Mouse (Mus musculus) embryonic stem cell, embryonic (primary cell): ENCODE results near the gene Ncan.

Source experiments
- CTCF ChIA-PET, 4 experiments: fragments of 300-600 bp in 2 of 4; fragments of 350-600 bp in 2 of 4; sonication (Branson Sonifier 250); formaldehyde crosslinking; loops; one replicate each; lab custom pipeline; 2022; ENCODE audit warnings: inconsistent platforms in 2 of 4; lab: Charles Lee
- POLR2A ChIA-PET, 4 experiments: fragments of 300-600 bp in 2 of 4; fragments of 350-600 bp in 2 of 4; sonication (Branson Sonifier 250); formaldehyde crosslinking; loops; one replicate each; lab custom pipeline; 2022; ENCODE audit warnings: antibody characterized with exemption in 4 of 4, inconsistent platforms in 1 of 4; lab: Charles Lee

Ncan gene

GRCm38 (mm10) chr8:70111192-70111795 is 9.4 kb downstream of the Ncan start:
- ChIA-PET CTCF (interaction anchor here in 1 of 4 experiments (0.8 to 1.4 kb wide), 3 partner anchors 9 to 178 kb away, joined by 3 read pairs; partner anchors contain the start of genes Hapln4 and Ncan), POLR2A (interaction anchor here (1.0 to 1.7 kb wide), 10 partner anchors 10 to 267 kb away, joined by 3 to 7 read pairs (median 4); partner anchors contain the start of gene Ncan (in 2 of the 4))

GRCm38 (mm10) chr8:70110451-70110850 is 10.2 kb downstream of the Ncan start:
- CTCF ChIA-PET: interaction anchor here in 2 of 4 experiments (0.6 to 1.4 kb wide), 4 partner anchors 10 to 43 kb away, joined by 3 to 4 read pairs (median 3); partner anchors contain the start of genes Hapln4 (in 1 of the 2) and Ncan (in 1 of the 2)
- POLR2A ChIA-PET: interaction anchor here (0.8 to 1.7 kb wide), 13 partner anchors 10 to 266 kb away, joined by 3 to 7 read pairs (median 3); partner anchors contain the start of genes Ncan (in 2 of the 4) and Hapln4 (in 1 of the 4)

GRCm38 (mm10) chr8:70104922-70105321 is 15.8 kb downstream of the Ncan start:
- POLR2A ChIA-PET: interaction anchor here in 3 of 4 experiments (0.5 to 2.9 kb wide), 14 partner anchors 11 to 121 kb away, joined by 3 to 12 read pairs (median 4); partner anchors contain the start of gene Hapln4 (in 1 of the 3)
- CTCF ChIA-PET: interaction anchor here (0.6 to 3.4 kb wide), 20 partner anchors 10 to 165 kb away, joined by 3 to 20 read pairs (median 4); partner anchors contain the start of genes Ncan (in 2 of the 4), Tm6sf2 (in 1 of the 4) and Tmem161a (in 1 of the 4)

GRCm38 (mm10) chr8:70104506-70104905 is 16.2 kb downstream of the Ncan start:
- CTCF ChIA-PET: interaction anchor here (0.6 to 3.4 kb wide), 22 partner anchors 10 to 186 kb away, joined by 3 to 20 read pairs (median 4); partner anchors contain the start of genes Ncan (in 2 of the 4), Tm6sf2 (in 1 of the 4) and Tmem161a (in 1 of the 4)
- POLR2A ChIA-PET: interaction anchor here in 2 of 4 experiments (0.5 to 2.9 kb wide), 8 partner anchors 11 to 121 kb away, joined by 3 to 12 read pairs (median 4); partner anchors contain the start of gene Hapln4 (in 1 of the 2)

GRCm38 (mm10) chr8:70100241-70100640 is 20.4 kb downstream of the Ncan start:
- POLR2A ChIA-PET: interaction anchor here (0.7 to 1.6 kb wide), 4 partner anchors 11 to 323 kb away, joined by 3 to 6 read pairs (median 4); no protein-coding TSS in a partner anchor

GRCm38 (mm10) chr8:70099276-70099675 is 21.4 kb downstream of the Ncan start:
- CTCF ChIA-PET: no interaction called here

More at GRCm38 (mm10) chr8:70100241-70100640, 20.4 kb downstream of the Ncan start:
- CTCF ChIA-PET: no interaction called here

GRCm38 (mm10) chr8:70092786-70093185 is 27.9 kb downstream of the Ncan start:
- CTCF ChIA-PET: interaction anchor here in 1 of 4 experiments (0.8 kb wide), 1 partner anchor 13 kb away, joined by 5 read pairs; no protein-coding TSS in a partner anchor
- POLR2A ChIA-PET: interaction anchor here in 3 of 4 experiments (0.9 to 2.4 kb wide), 8 partner anchors 8 to 69 kb away, joined by 3 to 12 read pairs (median 4); partner anchors contain the start of genes Borcs8 (in 1 of the 3), Hapln4 (in 1 of the 3) and Rfxank (in 1 of the 3)

More at GRCm38 (mm10) chr8:70099276-70099675, 21.4 kb downstream of the Ncan start:
- POLR2A ChIA-PET: interaction anchor here in 2 of 4 experiments (1.4 to 1.6 kb wide), 2 partner anchors 10 to 60 kb away, joined by 3 to 4 read pairs; no protein-coding TSS in a partner anchor

GRCm38 (mm10) chr8:70089296-70089960 is 31.2 kb downstream of the Ncan start:
- POLR2A ChIA-PET: interaction anchor here in 2 of 4 experiments (0.5 to 4.0 kb wide), 7 partner anchors 8 to 464 kb away, joined by 3 to 11 read pairs (median 3); partner anchors contain the start of genes Homer3 (in 1 of the 2), Nr2c2ap (in 1 of the 2), Tm6sf2 (in 1 of the 2) and Zfp868 (in 1 of the 2)

GRCm38 (mm10) chr8:70087836-70088650 is 32.6 kb downstream of the Ncan start:
- CTCF ChIA-PET: interaction anchor here (0.5 to 1.0 kb wide), 5 partner anchors 33 to 195 kb away, joined by 3 to 4 read pairs (median 3); no protein-coding TSS in a partner anchor
- POLR2A ChIA-PET: interaction anchor here in 3 of 4 experiments (0.6 to 4.0 kb wide), 8 partner anchors 9 to 213 kb away, joined by 3 to 11 read pairs (median 4); partner anchors contain the start of genes Nr2c2ap (in 1 of the 3) and Tm6sf2 (in 1 of the 3)

More at GRCm38 (mm10) chr8:70089296-70089960, 31.2 kb downstream of the Ncan start:
- CTCF ChIA-PET: interaction anchor here in 1 of 4 experiments (1.2 kb wide), 1 partner anchor 16 kb away, joined by 3 read pairs; no protein-coding TSS in a partner anchor

GRCm38 (mm10) chr8:70087237-70087636 is 33.4 kb downstream of the Ncan start:
- ChIA-PET CTCF (no interaction called here), POLR2A (interaction anchor here in 2 of 4 experiments (0.9 to 1.8 kb wide), 7 partner anchors 10 to 89 kb away, joined by 3 to 7 read pairs (median 3); no protein-coding TSS in a partner anchor)

GRCm38 (mm10) chr8:70086151-70086550 is 34.5 kb downstream of the Ncan start:
- CTCF ChIA-PET: interaction anchor here in 1 of 4 experiments (0.7 kb wide), 1 partner anchor 137 kb away, joined by 3 read pairs; no protein-coding TSS in a partner anchor
- POLR2A ChIA-PET: interaction anchor here (0.6 to 3.9 kb wide), 10 partner anchors 9 to 158 kb away, joined by 3 to 26 read pairs (median 4); partner anchors contain the start of gene Tm6sf2 (in 1 of the 4)

GRCm38 (mm10) chr8:70084191-70085065 is 36.2 kb downstream of the Ncan start:
- POLR2A ChIA-PET: interaction anchor here in 3 of 4 experiments (0.5 to 3.9 kb wide), 20 partner anchors 9 to 239 kb away, joined by 3 to 26 read pairs (median 4); partner anchors contain the start of genes Ncan (in 2 of the 3), Tm6sf2 (in 2 of the 3), Nr2c2ap (in 1 of the 3) and Slc25a42 (in 1 of the 3)
- CTCF ChIA-PET: interaction anchor here in 2 of 4 experiments (0.6 to 1.8 kb wide), 5 partner anchors 12 to 111 kb away, joined by 3 to 5 read pairs (median 3); partner anchors contain the start of gene Tm6sf2 (in 1 of the 2)

GRCm38 (mm10) chr8:70083285-70083684 is 37.4 kb downstream of the Ncan start, which contains the start of gene Hapln4:
TSS of gene Hapln4 (plus strand) at chr8:70083457.
- ChIA-PET POLR2A (interaction anchor here (0.6 to 3.9 kb wide), 17 partner anchors 9 to 458 kb away, joined by 3 to 26 read pairs (median 3); partner anchors contain the start of genes Tm6sf2 (in 3 of the 4), Fkbp8 (in 1 of the 4), Kxd1 (in 1 of the 4) and Ncan (in 1 of the 4)), CTCF (interaction anchor here in 2 of 4 experiments (0.7 to 1.8 kb wide), 8 partner anchors 10 to 308 kb away, joined by 3 to 5 read pairs (median 3); partner anchors contain the start of gene Tm6sf2 (in 1 of the 2))

- ChIA-PET POLR2A (interaction anchor here in 2 of 4 experiments (0.6 to 1.0 kb wide), 2 partner anchors 33 to 177 kb away, joined by 3 read pairs; no protein-coding TSS in a partner anchor), CTCF (no interaction called here)
Measured at GRCm38 (mm10) chr8:70081976-70082375, 38.7 kb downstream of the Ncan start.

GRCm38 (mm10) chr8:70073682-70074081 is 47.0 kb downstream of the Ncan start:
- ChIA-PET POLR2A (interaction anchor here in 2 of 4 experiments (1.0 to 4.2 kb wide), 5 partner anchors 10 to 35 kb away, joined by 3 to 26 read pairs (median 5); partner anchors contain the start of genes Hapln4 (in 2 of the 2), Mau2 (in 2 of the 2) and Sugp1 (in 2 of the 2)), CTCF (no interaction called here)
